Mouse (Mus musculus) telencephalon, adult 2 months (tissue): ENCODE data around the gene Arhgap17.

Experiments used
- DNase-seq: peaks from one replicate; pipeline ENCODE4 v3.0.0-alpha.2; 2011; ENCODE audit warnings: low read depth, low spot score

Gene Arhgap17

GRCm38 (mm10) chr7:123287903-123288302, 81.8 kb downstream of the Arhgap17 start:
- DNase-seq, result no peak

- peak; percentile 31 for DNase-seq
Measured at GRCm38 (mm10) chr7:123285896-123286295, 83.8 kb downstream of the Arhgap17 start.

- DNase-seq, result peak; percentile 83
Measured at GRCm38 (mm10) chr7:123283826-123284225, 85.9 kb downstream of the Arhgap17 start.

GRCm38 (mm10) chr7:123279797-123280196, 89.9 kb downstream of the Arhgap17 start:
- DNase-seq, result no peak

GRCm38 (mm10) chr7:123276568-123276967, 93.1 kb downstream of the Arhgap17 start:
- no peak for DNase-seq

- DNase-seq, result no peak
Measured at GRCm38 (mm10) chr7:123273056-123273455, 96.7 kb downstream of the Arhgap17 start.

- no peak for DNase-seq
Measured at GRCm38 (mm10) chr7:123258103-123258502, 111.6 kb downstream of the Arhgap17 start.

GRCm38 (mm10) chr7:123254196-123254970, 115.3 kb downstream of the Arhgap17 start:
- DNase-seq, result no peak

GRCm38 (mm10) chr7:123253396-123253795, 116.3 kb downstream of the Arhgap17 start:
- peak; percentile 19 for DNase-seq

GRCm38 (mm10) chr7:123251343-123251742, 118.4 kb downstream of the Arhgap17 start:
- DNase-seq, result no peak

- DNase-seq, result no peak
Measured at GRCm38 (mm10) chr7:123248166-123248565, 121.5 kb downstream of the Arhgap17 start.

- DNase-seq, result no peak
Measured at GRCm38 (mm10) chr7:123246504-123247084, 123.1 kb downstream of the Arhgap17 start.

- DNase-seq, result no peak
Measured at GRCm38 (mm10) chr7:123244833-123245232, 124.9 kb downstream of the Arhgap17 start.

GRCm38 (mm10) chr7:123242241-123242640, 127.5 kb downstream of the Arhgap17 start:
- no peak for DNase-seq

GRCm38 (mm10) chr7:123240064-123240463, 129.7 kb downstream of the Arhgap17 start:
- DNase-seq, result no peak

- peak; percentile 16 for DNase-seq
Measured at GRCm38 (mm10) chr7:123238621-123239020, 131.1 kb downstream of the Arhgap17 start.

GRCm38 (mm10) chr7:123235449-123235848, 134.3 kb downstream of the Arhgap17 start:
- DNase-seq, result no peak
